Mouse (Mus musculus) cerebellum, postnatal 10 days (tissue): ENCODE data around the gene Macrod1.

Experiments
- DNase-seq, 2 experiments: peaks; one replicate each; pipeline ENCODE4 v3.0.0; 2021; ENCODE audit warnings: mixed read lengths in 2 of 2

The Macrod1 gene

GRCm38 (mm10) chr19:7204898-7205297, 148.3 kb downstream of the Macrod1 start:
- no peak for DNase-seq

GRCm38 (mm10) chr19:7205326-7205725, 148.7 kb downstream of the Macrod1 start:
- DNase-seq = no peak

GRCm38 (mm10) chr19:7205753-7206736, 149.4 kb downstream of the Macrod1 start, which contains the start of gene Otub1:
TSS of gene Otub1 (minus strand) at chr19:7206316.
- peak; percentile 94 to 96 for DNase-seq

GRCm38 (mm10) chr19:7209907-7210646, 153.5 kb downstream of the Macrod1 start:
- no peak for DNase-seq

- DNase-seq = no peak
These were observed 155.6 kb downstream of the Macrod1 start for GRCm38 (mm10) chr19:7212216-7212615.

- no peak for DNase-seq
These were observed 156.4 kb downstream of the Macrod1 start for GRCm38 (mm10) chr19:7213010-7213409.

GRCm38 (mm10) chr19:7214484-7214883, 157.9 kb downstream of the Macrod1 start:
- peak; percentile 79 to 80 for DNase-seq

- peak; percentile 98 for DNase-seq
These were observed 160.7 kb downstream of the Macrod1 start, which contains the start of gene Cox8a for GRCm38 (mm10) chr19:7217162-7217925. TSS of gene Cox8a (minus strand) at chr19:7217616.

GRCm38 (mm10) chr19:7217926-7218267, 161.3 kb downstream of the Macrod1 start:
- DNase-seq = no peak

GRCm38 (mm10) chr19:7218753-7219152, 162.1 kb downstream of the Macrod1 start:
- no peak for DNase-seq

- DNase-seq = no peak
These were observed 165.6 kb downstream of the Macrod1 start for GRCm38 (mm10) chr19:7222196-7222595.

DNA sequence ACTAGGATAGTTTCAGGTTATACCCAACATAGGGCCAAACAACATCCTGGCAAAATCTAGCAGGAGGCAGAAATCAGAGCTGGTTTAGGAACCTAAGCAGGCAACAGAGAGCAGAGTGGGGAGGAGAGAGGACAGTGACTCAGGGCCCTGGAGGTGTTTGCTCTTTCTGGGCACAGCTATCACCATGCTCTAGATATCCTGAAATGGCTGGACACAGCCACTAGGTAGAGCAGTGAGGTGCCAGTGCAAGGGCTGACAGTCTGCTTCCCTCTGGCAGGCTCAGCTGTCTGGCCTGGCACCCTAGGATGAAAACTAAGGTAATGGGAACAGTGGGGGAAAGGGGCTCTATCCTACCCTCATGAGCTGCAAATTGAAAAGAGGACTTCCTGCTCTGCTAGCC, 166.9 kb downstream of the Macrod1 start:
- no peak for DNase-seq

- DNase-seq = no peak
These were observed 167.6 kb downstream of the Macrod1 start for GRCm38 (mm10) chr19:7224253-7224652.

- DNase-seq = no peak
These were observed 168.6 kb downstream of the Macrod1 start for GRCm38 (mm10) chr19:7225096-7225690.

DNA sequence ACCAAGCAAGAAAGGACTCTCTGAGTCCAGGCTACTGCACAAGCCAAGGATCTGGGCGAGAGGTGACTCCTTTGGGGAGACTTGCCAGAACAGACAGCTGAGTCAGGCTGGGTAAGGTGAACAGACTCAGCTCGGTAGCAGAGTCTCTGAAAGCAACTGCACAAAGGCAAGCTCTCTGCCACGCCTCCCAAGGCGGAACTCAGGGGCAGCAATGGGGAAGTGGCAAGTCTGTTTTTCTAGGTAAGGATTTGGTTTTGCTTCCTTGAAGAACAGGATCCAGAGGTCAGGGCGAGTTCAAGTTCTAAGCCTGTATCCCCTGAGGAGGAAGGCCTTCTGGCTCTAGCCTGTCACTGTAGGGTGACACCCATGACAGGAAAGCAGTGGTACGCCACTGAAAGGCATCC, 169.9 kb downstream of the Macrod1 start:
- no peak for DNase-seq

- peak; percentile 93 to 94 for DNase-seq
These were observed 178.1 kb downstream of the Macrod1 start for GRCm38 (mm10) chr19:7234537-7235221.

- no peak for DNase-seq
These were observed 178.9 kb downstream of the Macrod1 start for GRCm38 (mm10) chr19:7235461-7235860.

DNA sequence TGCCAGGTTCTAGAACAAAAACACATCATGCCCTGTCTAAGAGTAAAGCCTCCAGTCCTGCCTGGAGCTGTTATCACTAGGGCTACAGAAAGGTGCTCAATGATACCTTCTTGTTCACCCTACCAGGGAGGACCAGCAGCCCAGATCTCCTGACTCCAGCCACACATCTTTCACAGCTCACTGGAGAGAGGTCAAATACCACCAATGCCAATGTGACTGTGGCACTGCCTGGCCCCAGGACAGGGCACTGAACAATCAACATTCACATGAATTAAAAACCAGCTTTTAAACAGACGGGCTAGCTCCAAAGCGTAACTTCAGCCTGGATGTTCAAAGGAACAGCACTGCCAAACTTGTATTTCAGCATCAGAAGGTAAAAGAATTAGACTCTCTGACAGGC, 179.4 kb downstream of the Macrod1 start:
- no peak for DNase-seq

DNA sequence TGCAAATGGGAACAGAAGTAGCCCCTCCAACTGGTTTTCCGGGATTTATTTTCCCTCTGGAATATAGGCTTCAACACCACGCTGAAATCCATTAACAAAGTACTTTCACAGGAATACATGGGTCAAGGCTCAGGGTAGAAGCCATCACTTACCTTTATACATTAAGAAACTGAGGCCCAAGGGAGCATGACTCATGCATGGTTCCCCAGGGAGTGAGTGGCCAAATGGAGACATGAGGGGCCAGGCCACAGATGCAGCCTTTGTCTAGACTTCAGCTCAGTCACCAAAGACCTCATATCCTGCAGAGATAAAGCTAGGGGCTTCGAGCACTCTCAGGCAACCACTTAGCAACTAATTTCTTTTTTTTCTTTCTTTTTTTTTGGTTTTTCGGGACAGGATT, 180.1 kb downstream of the Macrod1 start:
- DNase-seq = no peak

DNA sequence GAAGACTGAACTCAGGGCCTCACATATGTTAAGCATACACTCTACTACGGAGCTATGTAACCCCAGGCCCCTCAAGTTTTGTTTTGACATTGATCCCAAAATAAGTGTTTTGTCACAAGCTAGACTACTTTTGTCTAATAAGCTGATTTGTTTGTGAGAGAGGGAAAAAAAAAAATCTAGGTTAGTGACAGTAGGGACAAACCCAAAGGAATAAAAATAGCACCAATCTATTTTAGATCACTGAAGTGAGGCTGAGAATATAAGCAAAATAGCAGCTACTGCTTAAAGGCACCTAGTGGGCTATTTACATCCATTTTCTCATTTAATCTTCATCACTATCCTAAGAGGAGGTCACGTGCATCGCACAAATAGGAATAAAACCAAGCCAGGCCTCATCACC, 183.0 kb downstream of the Macrod1 start:
- DNase-seq = no peak

DNA sequence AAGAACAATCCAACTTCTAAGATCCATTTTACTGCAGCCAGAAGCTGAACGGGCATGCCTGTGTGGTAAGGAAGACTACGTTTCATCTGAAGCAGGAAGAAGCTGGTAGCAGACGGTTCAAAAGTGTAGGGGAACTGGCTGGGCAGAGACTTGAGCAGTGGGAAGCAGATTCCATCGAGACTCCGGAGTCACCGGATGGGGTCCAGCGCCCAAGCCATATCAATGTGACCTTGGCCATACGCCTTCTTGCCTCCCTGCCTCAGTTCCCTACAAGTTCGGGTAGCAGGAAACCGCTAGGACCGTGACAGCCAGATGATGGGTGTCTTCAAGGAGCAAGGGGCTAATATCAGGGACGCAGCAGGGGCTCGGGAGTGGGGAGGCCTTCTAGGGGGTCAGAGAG, 183.7 kb downstream of the Macrod1 start:
- DNase-seq = peak in 1 of 2 experiments; percentile 58
